In the genomic region with DNA sequence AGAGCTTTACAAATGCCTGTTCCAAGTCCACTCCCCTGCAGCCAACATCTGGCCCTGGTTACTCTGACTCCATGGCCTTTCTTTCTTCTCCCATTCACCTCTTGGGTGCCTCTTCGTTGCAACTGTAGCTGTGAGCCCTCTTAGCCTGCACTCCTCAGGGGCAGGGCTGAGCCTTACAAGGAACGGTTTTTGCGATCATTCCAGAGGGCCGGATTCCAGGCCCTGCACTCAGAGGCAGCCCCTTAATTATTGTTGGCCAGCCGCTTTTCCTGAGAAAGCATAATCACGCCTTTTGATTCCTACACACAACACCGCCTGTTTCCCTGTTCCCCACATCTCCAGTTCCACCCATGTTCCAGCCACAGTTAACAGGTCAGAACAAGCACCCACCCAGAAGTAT, we compare ENCODE assay signal across 10 mouse cellular contexts. TPM values are rescaled to one million over a fixed set of nuclear protein-coding genes. Genes with fewer than 3 reads are reported as not detected.
A peak's percentile ranks its signal among the peaks of the same experiment; 100 is the strongest.
DNase-seq lines count a peak whose midpoint lies in the region; ATAC-seq and TF ChIP-seq lines count a peak whose summit lies in the region.
"Had no signal": no experiment of that assay in that cellular context is flagged by ENCODE, and none has a peak within 500 bp of the region (broad histone marks: within the 10 kb centered on the region; RNA-seq: fewer than 3 reads in every experiment).

No protein-coding gene starts in this region.

- no peak overlapping the region for H3K9ac ChIP-seq in ES-E14 (ENCODE audit: insufficient read depth, low read depth, low read length, poor library complexity, severe bottlenecking)
- H3K9ac ChIP-seq in embryonic facial prominence, embryonic 11.5 days (replicated peaks; ENCODE audit: low read length): no peak overlapping the region
- H3K9ac ChIP-seq in heart, embryonic 13.5 days: peak overlapping the region; percentile 67
- H3K9ac ChIP-seq: forebrain, embryonic 13.5 days; midbrain, embryonic 12.5 days had no signal

- H3K4me2 ChIP-seq in embryonic facial prominence, embryonic 11.5 days (ENCODE audit: low read depth, low read length): no peak overlapping the region
- H3K4me2 ChIP-seq in heart, embryonic 13.5 days: peak overlapping the region; percentile 42
- H3K4me2 ChIP-seq: forebrain, embryonic 13.5 days; midbrain, embryonic 12.5 days had no signal

- no peak for TF ChIP-seq POLR2A in cerebellum, adult 2 months (IDR thresholded peaks at IDR 0.05; ENCODE audit: borderline replicate concordance, insufficient read depth, low read length)

- H3K9me3 ChIP-seq in ES-E14 (ENCODE audit: control insufficient read depth, insufficient read depth, low read depth, low read length): no peaks in the 10 kb centered on the region
- H3K9me3 ChIP-seq in embryonic facial prominence, embryonic 11.5 days (replicated peaks; ENCODE audit: control insufficient read depth, low read length): no peaks in the 10 kb centered on the region
- no peaks in the 10 kb centered on the region for H3K9me3 ChIP-seq in heart, embryonic 13.5 days
- H3K9me3 ChIP-seq: forebrain, embryonic 13.5 days; midbrain, embryonic 12.5 days had no signal

- peak overlapping the region; percentile 14 to 42 for H3K4me3 ChIP-seq in ES-E14 (ENCODE audit: insufficient read depth in 1 of 2, low read depth in 1 of 2, low read length in 2 of 2, poor library complexity in 1 of 2, severe bottlenecking in 1 of 2)
- no peak overlapping the region for H3K4me3 ChIP-seq in embryonic facial prominence, embryonic 11.5 days (ENCODE audit: low read depth, low read length)
- H3K4me3 ChIP-seq in heart, embryonic 13.5 days: no peak overlapping the region
- no peak overlapping the region for H3K4me3 ChIP-seq in cerebellum, adult 2 months (replicated peaks; ENCODE audit: insufficient read depth, low read depth, low read length)
- H3K4me3 ChIP-seq: forebrain, embryonic 13.5 days; midbrain, embryonic 12.5 days had no signal

- H3K36me3 ChIP-seq in ES-E14 (ENCODE audit: control insufficient read depth, insufficient read depth, low read length, poor library complexity, severe bottlenecking): no peaks in the 10 kb centered on the region
- no peaks in the 10 kb centered on the region for H3K36me3 ChIP-seq in embryonic facial prominence, embryonic 11.5 days (replicated peaks; ENCODE audit: control insufficient read depth, insufficient read depth, low read depth, low read length)
- peaks cover 39% of the 10 kb centered on the region for H3K36me3 ChIP-seq in heart, embryonic 13.5 days
- H3K36me3 ChIP-seq: midbrain, embryonic 12.5 days had no signal

- no peak overlapping the region for H3K27ac ChIP-seq in ES-E14 (ENCODE audit: insufficient read depth, low read depth, low read length, poor library complexity, severe bottlenecking)
- H3K27ac ChIP-seq in embryonic facial prominence, embryonic 11.5 days (replicated peaks; ENCODE audit: low read depth, low read length): no peak overlapping the region
- peak overlapping the region; percentile 89 for H3K27ac ChIP-seq in heart, embryonic 13.5 days (replicated peaks)
- no peak overlapping the region for H3K27ac ChIP-seq in cerebellum, adult 2 months (ENCODE audit: insufficient read depth, low read length)
- H3K27ac ChIP-seq: forebrain, embryonic 13.5 days; midbrain, embryonic 12.5 days had no signal

- H3K27me3 ChIP-seq in embryonic facial prominence, embryonic 11.5 days (ENCODE audit: control insufficient read depth, insufficient read depth, low read length): no peaks in the 10 kb centered on the region
- H3K27me3 ChIP-seq in heart, embryonic 13.5 days (replicated peaks): no peaks in the 10 kb centered on the region
- H3K27me3 ChIP-seq in cerebellum, adult 2 months (ENCODE audit: control insufficient read depth, insufficient read depth, low read length): no peaks in the 10 kb centered on the region
- H3K27me3 ChIP-seq: forebrain, embryonic 13.5 days; midbrain, embryonic 12.5 days had no signal

- H3K4me1 ChIP-seq in ES-E14 (ENCODE audit: control insufficient read depth in 2 of 2, insufficient read depth in 2 of 2, low read length in 2 of 2, poor library complexity in 1 of 2): peaks cover 0 to 5% of the 10 kb centered on the region in 2 experiments; a peak in 1 of 4 replicates
- H3K4me1 ChIP-seq in embryonic facial prominence, embryonic 11.5 days (ENCODE audit: control insufficient read depth, insufficient read depth, low read length): no peaks in the 10 kb centered on the region
- H3K4me1 ChIP-seq in heart, embryonic 13.5 days: peaks cover 99% of the 10 kb centered on the region
- H3K4me1 ChIP-seq in cerebellum, adult 2 months (ENCODE audit: control insufficient read depth, insufficient read depth, low read length): no peaks in the 10 kb centered on the region
- H3K4me1 ChIP-seq: forebrain, embryonic 13.5 days; midbrain, embryonic 12.5 days had no signal

- intact Hi-C loops in left cerebral cortex, postnatal 36 days (cut with DNase I): no loop called here

- in situ Hi-C loops in ES-E14 (cut with MboI; ENCODE audit: low sequenced_read_pairs in 2 of 2, unreplicated experiment in 2 of 2): no loop called here

- 36% methylated on average over 7 of the region's 7 CpGs for WGBS in embryonic facial prominence, embryonic 11.5 days
- 35% methylated on average over 7 of the region's 7 CpGs for WGBS in heart, embryonic 13.5 days
- 80% methylated on average over 7 of the region's 7 CpGs for WGBS in cerebellum, adult 2 months

- no peak for ATAC-seq in embryonic facial prominence, embryonic 11.5 days (replicated peaks; ENCODE audit: insufficient number of reproducible peaks, low FRiP score, low TSS enrichment, low read depth)
- 0 out of 2 replicates have a peak, but pooled peaks have one; percentile 5 for ATAC-seq in heart, embryonic 13.5 days (ENCODE audit: extremely low read depth, insufficient number of reproducible peaks, low FRiP score, low TSS enrichment)
- no peak for ATAC-seq in CD4-positive, CD25-positive, alpha-beta regulatory T cell, adult 4 months
- ATAC-seq: forebrain, embryonic 13.5 days had no signal

- TF ChIP-seq CTCF in cerebellum, adult 2 months (IDR thresholded peaks at IDR 0.05; ENCODE audit: borderline replicate concordance, insufficient read depth, low read depth, low read length): no peak

- DNase-seq in ES-E14 (ENCODE audit: low read depth, low spot score): no peak
- DNase-seq in embryonic facial prominence, embryonic 11.5 days (ENCODE audit: low spot score): peak; percentile 28
- DNase-seq in kidney, postnatal 4 days: peak; percentile 57 to 70
- no peak for DNase-seq in right cerebral cortex, postnatal 4 days
- DNase-seq in cerebellum, adult 2 months: no peak
- DNase-seq in left cerebral cortex, postnatal 36 days (ENCODE audit: low spot score in 2 of 2): no peak

TF ChIP-seq in ES-E14, 5 proteins besides CTCF, POLR2A, EP300 and RAD21:
- no peak for TF ChIP-seq CHD2 (IDR thresholded peaks at IDR 0.05; ENCODE audit: low read depth, low read length)
- TF ChIP-seq MAFK (IDR thresholded peaks at IDR 0.05; ENCODE audit: insufficient read depth, low read depth, low read length): no peak
- TF ChIP-seq ZNF384 (IDR thresholded peaks at IDR 0.05; ENCODE audit: low read depth, low read length): no peak
- TF ChIP-seq ZC3H11A (IDR thresholded peaks at IDR 0.05; ENCODE audit: borderline replicate concordance, low read depth, low read length): no peak
- TF ChIP-seq HCFC1 (IDR thresholded peaks at IDR 0.05; ENCODE audit: borderline replicate concordance, insufficient read depth, low read length): no peak
TF ChIP-seq in ES-E14: peak in this region for 0.

RNA-seq across cellular contexts. Expression of a gene that starts 17.6 kb away (rescaled TPM):
- 5.2 and 5.8 TPM in 2 replicates for total RNA-seq in ES-E14 (2012; rRNA removed)
- polyA plus RNA-seq in embryonic facial prominence, embryonic 11.5 days (2014; fragmentation: Nextera tagmentation; extraction: Ambion mirVana): 16.3 TPM in 2 replicates
- 29.9 and 30.1 TPM in 2 replicates for polyA plus RNA-seq in heart, embryonic 13.5 days (2015; fragmentation: Nextera tagmentation; extraction: Ambion mirVana)
- polyA plus RNA-seq in cerebellum, adult 2 months (2012; rRNA removed): 4.9 and 5.4 TPM in 2 replicates
- total RNA-seq in left cerebral cortex, postnatal 36 days (2021): 1 to 10 TPM; 6.1 to 8.1 TPM
- 1 to 10 TPM; 3.2 to 3.3 TPM for polyA plus RNA-seq in CD4-positive, CD25-positive, alpha-beta regulatory T cell, adult 4 months (2017; shearing (Covaris generic))

Comparison
In these comparisons a context has a peak if more than half of its experiments do, and no peak if none do; other contexts are left out.
1. DNase-seq: peak in embryonic facial prominence, embryonic 11.5 days (single experiment) and kidney, postnatal 4 days (2 of 2); none in ES-E14 (single experiment), right cerebral cortex, postnatal 4 days (single experiment), cerebellum, adult 2 months (0 of 2) and left cerebral cortex, postnatal 36 days (0 of 2).
2. H3K4me3 ChIP-seq: peak in ES-E14 (2 of 2); none in embryonic facial prominence, embryonic 11.5 days (single experiment), heart, embryonic 13.5 days (single experiment) and cerebellum, adult 2 months (single experiment).